Mouse (Mus musculus) testis, adult 2 months (tissue): Measurements from ENCODE around the gene Pnmal1.
A peak's percentile ranks its signal among the peaks of the same experiment; 100 is the strongest.

Source experiments
- CTCF ChIP-seq: fragments of 200-500 bp; IDR thresholded peaks from 2 replicates; pipeline ENCODE4 v1.5.1; 2012; ENCODE audit warnings: low read depth, mild to moderate bottlenecking, inconsistent platforms, low read length, moderate library complexity; ENCODE audit not compliant: control insufficient read depth, insufficient read depth, insufficient replicate concordance
- POLR2A ChIP-seq: fragments of 200-500 bp; IDR thresholded peaks from 2 replicates; pipeline ENCODE4 v1.6.1; 2012; ENCODE audit warnings: low read depth, mild to moderate bottlenecking, inconsistent platforms, low read length, moderate library complexity; ENCODE audit not compliant: control insufficient read depth

DNA sequence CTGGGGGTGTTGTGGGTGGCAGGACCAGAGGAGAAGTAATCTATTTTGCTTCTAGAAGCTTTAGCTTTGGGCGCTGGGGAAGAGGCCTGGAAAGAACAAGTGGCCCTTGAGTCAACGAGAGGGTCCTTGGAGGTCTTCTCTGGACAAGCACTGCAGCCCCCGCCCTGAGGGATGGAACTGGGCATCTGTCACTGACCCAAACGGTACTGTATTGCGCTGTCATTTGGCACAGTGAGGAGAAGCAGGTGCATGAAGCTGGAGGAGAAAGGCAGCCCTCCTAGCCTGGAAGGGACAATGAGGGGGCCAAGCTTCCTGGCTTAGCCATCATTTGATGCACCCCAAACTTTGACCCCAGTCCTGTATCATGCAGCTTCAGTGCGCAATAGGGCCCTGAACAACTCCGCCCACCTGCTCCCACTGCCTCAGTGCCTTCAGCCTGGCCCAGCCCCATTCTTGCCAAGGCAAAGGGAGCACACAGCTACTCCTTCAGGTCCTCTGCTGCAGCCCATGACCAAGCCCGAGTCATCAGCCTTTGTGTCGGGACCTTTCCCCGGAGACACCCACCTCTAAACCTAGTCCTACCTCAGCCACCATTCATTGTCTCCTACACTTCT, 37.0 kb upstream of the Pnmal1 start:
- TF ChIP-seq CTCF, result no peak
- peak; percentile 25 for TF ChIP-seq POLR2A
